Mouse (Mus musculus): ENCODE results near the gene Dis3l2.
A peak's percentile ranks its signal among the peaks of the same experiment; 100 is the strongest.

The Dis3l2 gene

DNA sequence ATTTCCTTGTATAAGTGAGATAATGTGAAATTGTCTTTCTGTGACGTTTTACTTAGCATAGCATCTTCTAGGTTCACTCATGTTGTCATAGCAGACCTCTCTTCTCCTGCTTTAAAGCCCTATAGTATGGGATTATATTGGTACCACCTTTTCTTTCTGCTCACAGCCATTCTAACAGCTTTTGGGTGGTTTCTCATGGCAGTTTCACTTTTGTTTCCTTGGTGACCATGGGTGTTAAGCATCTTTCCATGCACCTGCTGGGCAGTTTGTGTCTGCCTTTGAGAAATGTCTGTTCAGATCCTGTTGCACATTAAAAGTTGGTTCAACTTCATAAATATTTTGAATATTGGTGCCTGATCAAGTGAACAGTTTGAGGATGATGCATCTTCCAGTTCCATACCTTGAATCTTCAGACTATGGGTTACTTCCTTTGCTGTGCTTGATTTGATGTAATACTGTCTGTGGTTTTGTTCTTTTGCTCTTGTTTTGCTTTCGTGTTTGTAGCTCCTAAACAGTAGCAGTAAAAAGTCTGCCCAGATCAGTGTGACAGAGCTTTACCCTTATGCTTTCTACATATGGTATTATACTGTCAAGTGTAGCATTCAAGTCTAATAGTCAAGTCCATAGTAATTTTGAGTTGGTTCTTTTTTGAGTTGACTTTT, 29.7 kb downstream of the Dis3l2 start:
- DNase-seq = no peak

DNA sequence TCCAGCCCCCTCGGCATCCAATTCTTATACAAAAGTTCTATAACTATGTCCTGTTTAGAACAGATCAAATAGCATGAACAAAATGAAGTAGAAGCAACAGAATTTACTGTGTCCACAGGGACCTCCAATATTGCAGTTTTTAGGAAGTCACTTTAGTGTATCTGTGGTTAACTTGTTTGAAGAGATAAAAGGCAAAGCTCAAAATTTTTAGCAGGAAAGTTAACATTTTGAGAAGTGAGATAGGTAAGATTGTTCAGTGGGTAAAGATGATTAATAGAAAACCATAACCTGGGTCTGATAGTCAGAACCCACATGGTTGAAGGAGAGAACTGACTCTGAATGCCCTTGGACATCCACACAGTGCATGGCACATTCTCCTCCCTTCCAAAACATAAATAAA, 32.8 kb downstream of the Dis3l2 start:
- no peak for DNase-seq

DNA sequence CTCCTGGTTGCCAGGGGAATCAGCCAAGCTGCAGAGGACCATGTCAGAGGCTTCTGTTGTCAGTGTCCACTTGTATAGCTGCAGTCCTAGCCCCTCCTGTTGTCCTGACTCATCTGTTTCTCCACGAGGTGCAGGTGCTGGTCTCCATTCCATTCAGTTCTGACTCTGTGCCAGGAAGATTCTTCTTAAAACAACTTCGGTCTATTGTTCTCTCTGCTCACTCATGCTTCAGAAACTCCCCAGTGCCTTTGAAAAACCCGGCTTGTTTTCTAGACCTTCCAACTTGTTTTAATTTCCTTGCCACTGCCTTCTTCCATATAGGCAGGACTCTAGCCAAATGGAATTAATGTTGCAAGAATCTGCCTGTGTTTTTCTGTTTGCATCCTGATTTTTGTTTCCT, 39.3 kb downstream of the Dis3l2 start:
- no peak for DNase-seq

DNA sequence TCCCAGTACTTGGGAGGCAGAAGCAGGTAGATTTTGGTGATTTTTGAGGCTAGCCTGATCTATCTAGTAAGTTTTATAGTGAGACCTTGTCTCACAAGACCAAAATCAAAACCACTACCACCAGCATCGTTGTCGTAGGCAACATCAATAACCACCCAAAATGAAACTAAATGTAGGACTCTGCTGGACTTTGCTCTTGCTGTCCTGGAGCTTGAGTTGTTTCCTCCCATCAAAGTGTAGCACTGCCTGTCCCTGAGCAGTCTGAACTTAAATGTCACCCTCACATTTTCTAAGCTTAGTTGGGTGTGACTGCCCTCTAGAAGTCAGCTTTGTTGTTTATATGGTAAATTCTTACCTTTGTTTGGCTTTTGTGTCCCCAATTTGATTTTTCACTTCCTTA, 43.4 kb downstream of the Dis3l2 start:
- DNase-seq = no peak

DNA sequence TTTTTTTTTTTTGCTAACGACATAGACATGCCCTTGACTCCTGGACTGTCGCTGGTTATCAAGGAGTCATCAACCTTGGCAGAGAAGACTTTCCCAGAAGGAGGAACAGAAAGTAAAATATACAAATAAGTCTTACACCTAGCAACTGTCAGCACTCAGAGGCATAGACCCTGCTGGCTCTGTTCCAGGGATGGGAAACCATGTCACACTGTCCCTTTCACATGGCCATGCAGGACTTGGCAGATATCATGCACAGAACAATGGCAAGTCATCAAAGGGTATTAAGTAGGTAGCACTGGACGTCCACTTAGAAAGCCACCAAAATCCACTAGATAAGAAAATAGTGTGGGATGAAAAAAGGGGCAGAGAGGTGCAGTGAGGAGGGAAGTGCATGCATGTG, 46.5 kb downstream of the Dis3l2 start:
- no peak for DNase-seq

DNA sequence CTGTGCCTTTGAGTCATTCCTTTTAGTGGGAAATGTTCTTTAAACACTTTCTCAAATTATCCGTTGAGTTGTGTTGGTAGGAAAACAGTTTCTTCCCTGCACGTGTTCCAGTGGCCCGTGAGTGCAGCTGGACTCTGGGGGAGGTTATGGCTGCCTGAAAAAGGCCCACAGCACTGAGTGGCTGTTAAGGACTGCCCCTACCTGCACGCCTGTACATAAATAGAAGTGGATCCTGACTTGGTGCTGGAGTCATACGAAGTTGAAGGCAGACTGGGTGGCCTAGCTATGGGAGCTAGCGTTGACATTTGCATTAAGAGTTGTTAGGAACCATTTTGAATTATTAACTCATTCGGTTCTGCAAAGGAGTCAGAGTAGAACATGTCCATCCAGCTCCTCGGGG, 49.8 kb downstream of the Dis3l2 start:
- no peak for DNase-seq

DNA sequence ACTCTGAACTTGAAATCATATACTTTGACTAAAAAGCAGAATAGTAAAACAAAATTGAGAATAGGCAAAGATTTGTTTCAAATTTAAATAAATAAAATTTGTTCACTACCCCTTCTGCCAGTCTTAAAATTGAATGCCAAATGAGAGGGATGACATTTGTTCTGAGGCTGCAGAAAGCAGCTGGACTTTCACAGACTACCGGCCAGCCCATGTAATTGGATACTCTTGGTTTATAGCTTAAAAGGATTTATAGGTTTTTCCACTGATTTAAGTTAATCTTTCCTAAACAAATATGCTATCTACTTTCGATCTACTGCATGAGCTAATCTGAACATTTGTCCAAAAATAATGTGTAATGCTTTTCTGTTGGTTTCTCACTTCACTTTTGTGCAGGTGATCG, 50.7 kb downstream of the Dis3l2 start:
- no peak for DNase-seq

DNA sequence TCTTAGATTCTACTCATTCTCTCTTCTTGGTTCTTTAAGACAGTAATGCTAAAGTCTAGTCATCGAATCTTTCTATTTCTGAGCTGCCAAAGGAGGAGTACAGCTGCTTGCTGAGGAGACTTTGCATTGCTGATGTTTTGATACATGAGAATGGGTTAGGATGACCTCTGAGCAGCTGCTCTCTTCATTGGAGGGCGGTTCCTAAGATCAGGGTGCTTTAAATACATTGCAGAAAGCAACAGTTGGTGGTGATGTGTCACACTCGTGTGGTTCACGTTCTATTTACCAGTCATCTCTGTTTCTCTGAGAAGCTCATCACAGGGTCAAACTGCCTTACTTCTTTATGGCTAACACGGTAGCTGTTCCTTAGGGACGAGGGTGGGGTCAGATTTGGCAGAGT, 54.5 kb downstream of the Dis3l2 start:
- DNase-seq = no peak

DNA sequence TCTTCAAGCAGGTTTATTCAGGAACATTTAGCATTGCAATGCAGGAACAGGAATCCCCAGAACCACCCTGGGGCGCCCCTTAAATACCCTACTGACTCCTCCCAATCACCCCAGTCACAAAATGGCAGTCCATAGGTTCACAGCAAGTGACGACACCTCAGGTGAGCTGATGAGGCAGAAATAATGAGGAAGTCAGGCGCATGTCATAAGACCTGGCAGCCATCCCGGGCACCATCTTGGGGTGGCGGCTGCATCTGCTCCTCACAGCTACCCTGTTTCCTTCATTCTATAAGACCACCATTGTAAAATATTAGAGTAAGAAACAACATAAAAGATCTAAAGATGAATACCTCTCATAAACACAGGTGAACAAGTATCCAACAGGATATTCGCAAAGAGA, 58.6 kb downstream of the Dis3l2 start:
- DNase-seq = no peak

DNA sequence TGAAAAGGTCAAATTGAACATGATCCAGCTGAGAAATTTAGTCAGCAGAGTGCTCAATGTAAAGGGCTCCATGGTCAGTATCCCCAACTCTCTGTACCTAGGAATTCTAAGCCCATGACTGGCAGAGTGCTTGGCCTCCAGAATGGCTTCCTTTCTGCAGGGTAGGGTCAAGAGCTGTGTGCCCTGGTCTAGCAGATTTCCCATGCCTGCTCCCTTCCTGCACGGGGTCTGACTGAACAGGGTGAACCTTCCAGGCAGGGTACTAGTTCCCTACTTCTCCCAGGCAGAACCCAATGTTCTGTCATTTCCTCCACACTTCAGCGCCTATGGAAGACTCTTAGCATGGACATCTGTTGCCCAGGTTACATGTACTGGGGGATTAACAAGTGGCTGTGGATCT, 97.6 kb downstream of the Dis3l2 start:
- no peak for DNase-seq

DNA sequence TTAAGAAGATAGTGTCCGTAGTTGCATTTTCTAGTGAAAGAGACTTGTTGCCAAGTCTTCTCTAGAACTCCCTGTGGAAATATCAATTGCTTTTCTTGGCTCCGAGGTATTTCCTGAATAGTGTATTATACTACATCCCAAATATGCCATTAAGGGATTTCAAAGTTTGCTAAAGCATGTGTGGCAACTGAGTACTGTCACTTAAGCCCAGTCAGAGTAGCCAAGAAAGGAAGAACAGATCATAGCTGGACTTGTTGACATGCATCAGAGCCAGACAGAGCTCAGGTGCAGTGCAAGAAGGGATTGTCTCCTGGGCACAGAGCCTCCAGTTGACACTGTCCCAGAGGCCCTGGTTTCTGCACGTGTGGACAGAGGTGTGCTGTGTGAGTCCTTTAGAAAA, 108.1 kb downstream of the Dis3l2 start:
- DNase-seq = no peak

DNA sequence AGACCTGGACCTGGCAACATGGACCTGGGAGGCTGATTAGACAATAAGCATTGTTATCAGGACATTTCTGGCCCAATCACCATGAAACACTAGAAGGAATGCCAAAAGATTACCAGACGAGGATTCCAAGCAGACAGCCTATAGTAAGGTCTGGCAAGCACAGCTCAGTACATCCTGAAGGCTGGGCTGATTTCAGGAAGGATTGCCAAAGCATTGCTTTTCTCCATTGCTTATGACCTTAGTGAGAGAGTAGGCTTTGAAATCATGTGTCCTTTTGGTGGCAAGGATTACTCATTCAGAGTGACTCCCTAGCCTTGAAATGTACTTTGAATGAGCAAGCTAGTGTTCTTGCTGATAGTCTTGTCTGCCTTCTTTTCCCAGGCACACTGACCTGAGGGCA, 118.7 kb downstream of the Dis3l2 start:
- DNase-seq = no peak

DNA sequence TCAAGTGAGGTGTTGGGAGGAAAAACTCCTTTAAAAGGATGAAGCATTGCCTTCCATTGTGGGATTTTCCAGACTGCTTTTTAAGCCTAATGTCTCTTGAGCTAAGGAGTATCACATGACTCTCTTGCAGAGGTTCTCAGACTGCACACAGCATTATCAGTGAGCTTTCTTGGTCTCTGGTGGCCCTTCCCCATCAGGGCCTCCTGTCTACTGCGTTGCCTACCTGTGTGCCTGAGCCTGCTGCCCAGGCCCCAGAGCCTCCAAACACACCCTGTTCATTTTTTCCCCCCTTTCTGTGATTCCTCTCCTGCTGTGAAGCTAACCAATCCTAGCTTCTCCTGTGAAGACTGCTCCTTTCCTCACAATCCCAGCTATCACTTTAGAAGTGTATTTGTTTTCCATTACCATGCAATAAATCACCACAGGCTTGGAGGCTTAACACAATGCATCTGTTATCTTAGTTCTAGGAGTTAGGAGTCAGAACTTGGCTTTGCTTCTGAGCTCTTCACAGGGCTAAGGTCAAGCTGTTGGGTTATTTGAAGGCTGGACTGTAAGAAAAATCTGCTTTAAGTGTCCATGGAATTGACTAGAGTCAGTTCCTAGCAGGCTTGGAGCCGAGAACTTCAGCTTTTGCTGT, 130.9 kb downstream of the Dis3l2 start:
- DNase-seq = peak in 1 of 2 experiments; percentile 6

DNA sequence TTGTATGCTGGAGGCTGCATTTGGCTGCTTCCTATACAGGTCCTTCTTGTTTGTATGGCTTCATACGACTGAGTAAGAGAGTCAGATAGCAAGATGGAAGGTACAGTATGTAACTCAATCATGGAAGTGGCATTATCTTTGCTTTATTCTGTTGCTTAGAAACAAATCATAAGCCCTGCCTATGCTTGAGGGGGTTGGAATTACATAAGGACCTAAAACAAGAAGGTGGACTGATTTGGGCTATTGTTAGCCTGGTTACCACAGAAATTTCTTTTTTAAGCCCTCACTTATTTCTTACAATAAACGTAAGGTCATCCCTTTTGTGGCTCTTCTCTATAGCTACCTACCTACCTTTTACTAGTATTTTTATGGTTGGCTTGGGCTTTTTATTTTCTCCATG, 131.4 kb downstream of the Dis3l2 start:
- no peak for DNase-seq

DNA sequence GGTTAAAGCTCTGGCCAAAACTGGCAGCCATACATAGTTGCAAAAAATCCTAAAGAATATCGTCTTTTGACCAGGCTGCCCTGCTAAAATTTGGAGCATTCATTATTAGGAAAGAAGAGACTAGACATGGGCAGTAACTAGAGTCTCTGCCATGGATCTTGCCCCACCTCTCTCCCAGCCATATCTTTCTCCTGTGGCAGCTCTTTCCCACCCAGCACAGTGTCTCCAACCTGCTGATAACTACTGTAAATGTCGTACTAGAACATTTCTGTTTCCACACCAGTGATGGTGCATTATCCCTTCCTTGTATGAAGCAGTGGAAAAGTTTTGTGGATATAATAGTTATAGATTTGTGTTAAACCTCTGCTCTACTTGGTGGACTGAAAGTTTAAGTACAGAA, 147.1 kb downstream of the Dis3l2 start:
- DNase-seq = no peak

DNA sequence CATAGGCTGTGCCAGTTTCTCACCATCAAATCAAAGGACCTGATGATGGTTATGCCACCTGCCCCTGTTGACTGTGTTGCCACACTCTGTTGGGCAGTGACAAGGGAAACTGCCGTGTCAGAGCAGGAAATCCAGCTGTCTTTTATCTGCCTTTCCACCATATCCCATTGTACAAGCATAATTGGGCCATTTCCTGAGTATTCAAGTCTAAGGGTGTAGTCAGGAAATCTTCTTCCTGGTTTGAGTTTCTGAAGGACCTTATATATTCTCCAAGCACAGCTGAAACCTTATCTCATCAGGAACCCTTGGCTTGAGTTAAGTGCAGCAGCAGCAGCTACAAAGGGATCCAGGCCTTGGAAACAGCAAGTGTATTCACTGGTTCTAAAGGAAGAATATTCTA, 155.3 kb downstream of the Dis3l2 start:
- DNase-seq = peak in 1 of 2 experiments; percentile 9

DNA sequence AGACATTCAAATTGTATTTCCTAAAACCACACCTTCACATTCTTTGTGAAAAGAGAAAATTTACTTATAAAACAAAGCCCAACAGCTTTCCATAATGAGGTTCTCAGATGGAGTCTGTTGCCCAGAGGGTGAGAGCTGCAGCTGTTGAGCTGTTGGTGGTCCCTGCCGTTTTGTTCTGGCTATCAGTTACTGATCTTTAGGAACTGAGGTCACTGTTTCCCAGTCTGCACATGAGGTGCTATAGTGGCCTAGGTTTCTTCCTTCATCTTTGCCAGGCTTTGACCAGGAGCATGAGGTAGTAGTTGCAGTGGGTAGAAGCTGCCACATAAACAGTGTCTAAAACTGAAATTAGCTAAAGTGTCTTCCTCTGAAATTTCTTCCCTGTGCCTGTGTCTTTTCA, 155.8 kb downstream of the Dis3l2 start:
- no peak for DNase-seq

DNA sequence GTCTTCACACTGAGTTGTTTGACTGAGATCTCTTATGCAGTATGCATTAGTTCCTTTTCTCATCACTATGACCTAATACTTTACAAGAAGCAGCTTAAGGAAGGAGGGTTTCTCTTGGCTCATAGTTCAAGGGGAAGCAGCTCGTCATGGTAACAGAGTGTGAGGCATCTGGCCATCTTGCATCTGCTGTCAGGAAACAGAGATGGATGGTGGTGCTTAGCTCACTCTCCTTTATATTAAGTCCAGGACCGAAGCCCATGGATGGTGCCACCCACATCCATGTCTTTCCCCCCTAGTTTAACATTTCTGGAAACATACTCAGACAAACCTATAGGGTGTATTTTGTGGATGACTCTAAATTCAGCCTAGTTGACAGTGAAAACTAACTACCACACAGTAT, 170.1 kb downstream of the Dis3l2 start:
- no peak for DNase-seq

DNA sequence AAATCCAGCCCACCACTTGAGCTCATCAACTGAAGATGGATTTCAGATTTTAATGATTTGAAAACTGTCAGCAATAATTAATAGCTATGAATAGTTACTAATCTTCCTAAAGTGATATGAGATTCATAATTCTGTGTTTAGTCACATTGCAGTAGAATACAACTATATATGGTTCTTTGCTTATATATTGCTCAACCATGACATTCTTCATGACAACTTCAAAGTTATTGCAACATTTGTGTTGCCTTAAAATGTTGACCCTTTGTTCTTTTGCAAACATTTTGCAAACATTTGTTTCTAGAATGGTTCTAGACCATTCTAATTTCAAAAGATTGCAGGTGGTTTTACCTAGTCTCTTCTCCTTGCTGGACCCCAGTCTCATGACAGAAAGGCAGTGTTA, 175.1 kb downstream of the Dis3l2 start:
- no peak for DNase-seq

DNA sequence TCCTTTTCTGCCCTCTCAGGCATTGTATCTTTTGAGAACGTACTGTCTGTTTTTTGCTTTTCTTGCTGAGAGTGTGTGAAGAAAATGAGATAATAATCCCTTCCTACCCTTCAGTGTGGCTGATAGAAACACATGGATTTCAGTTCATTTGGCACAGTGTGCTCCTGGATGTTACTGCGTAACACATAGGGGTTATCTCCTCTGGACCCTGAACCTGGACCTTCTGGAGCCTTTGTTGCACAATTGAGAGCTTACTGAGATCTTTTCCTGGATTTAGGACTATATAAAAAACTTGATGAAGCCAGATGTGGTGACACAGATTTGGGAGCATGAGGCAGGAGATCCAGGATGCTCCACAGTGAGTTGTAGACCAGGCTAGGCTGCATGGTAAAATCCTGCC, 175.9 kb downstream of the Dis3l2 start:
- DNase-seq = no peak

DNA sequence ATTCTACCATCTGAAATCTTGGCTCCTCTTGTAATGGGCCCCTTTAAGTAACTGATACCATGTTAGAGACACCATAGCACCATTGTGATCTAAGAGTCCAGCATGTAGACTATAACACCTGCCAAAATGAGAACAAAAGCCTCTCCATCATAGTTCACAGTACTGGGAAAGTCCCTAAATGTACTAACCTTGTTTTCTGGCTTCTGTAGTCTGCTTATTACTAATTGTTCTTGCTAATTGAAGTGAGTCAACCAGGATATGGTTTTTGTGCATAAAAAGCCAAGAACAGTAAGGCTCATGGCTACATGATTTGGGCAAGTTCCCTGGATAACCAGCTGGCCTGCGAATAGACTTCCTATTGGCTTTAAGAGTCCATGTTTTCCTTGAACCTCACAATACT, 183.5 kb downstream of the Dis3l2 start:
- no peak for DNase-seq

DNA sequence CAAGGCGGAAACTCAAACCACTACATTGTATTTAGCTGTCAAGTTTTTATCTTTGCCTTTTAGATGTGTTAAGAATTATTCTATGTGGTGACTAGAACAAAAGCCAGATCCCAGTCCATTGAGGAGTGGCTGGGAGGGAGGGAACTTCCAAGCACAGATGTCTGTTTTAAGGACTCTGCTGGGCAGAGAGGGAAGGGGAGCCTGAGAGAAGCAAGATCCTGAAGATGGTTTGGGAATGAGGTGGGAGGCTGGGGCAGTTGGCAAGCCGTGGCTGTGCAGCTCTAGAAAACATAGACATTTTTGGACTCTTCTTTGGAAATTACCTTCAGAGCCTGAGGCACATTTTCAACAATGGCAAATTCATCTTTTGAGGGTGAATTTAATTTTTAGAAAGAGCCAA, 208.9 kb downstream of the Dis3l2 start:
- no peak for DNase-seq

DNA sequence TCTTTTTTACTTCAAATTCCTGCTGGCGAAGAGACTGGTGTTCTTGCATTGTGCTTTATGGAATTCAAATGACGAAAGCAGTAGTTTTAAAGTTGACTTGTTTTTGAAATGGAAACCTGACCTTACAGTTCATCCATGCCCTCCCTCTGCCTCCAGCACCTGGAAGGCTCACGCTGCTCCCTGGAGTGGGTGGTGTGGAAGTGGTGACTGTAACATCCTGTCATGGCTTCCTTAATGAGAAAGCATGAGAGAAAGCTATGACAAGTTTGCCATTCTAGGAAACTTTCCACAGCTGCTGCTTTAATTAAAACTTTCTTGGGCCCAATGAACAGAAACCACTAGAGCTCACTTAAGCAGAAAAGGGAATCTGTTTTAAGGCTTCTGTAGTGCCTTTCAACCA, 210.3 kb downstream of the Dis3l2 start:
- no peak for DNase-seq

DNA sequence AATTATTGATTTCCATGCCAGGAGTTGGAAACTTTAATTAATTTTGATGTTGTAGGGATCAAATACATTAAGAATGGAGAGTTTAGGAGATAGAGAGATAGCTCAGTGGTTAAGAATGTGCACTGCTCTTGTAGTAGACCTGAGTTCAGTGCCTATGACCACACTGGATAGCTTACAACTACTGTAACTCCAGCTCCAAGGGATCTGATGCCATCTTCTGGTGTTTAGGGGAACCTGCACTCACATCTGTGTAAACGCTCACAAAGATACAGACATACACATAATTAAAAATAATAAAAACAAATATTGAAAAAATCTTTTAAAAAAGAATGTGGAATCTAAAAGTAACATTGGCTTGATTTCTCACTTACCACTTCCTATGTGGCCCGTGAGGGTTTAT, 211.1 kb downstream of the Dis3l2 start:
- no peak for DNase-seq

DNA sequence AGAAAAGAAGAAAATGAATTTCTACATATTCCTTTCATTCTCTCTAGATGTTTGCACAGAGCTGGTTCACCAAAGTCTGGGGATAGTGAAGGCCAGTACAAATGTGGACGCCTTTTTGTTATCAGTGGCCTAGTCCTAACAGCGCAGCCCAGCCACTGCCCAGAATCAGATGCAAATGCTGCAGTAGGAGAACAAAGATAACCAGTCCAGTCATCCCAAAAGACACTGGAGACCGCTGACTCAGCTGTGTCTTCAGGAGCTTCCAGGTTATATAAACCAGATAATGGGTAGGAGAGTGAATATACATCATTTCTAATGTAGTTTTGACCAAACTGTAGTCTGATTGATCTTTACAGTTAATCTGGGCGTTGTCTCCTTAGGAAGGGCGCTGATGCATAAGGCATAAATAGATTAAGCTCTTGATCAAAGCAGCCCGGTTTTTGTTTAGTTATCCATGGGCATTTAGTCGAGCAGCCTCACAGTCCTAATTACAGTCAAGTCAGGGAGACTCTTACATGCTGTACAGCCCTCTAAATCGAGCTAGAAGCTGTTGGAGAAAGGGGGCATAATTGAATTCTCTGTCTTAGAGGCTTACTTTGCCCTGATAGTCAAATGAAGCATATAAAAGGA, 212.9 kb downstream of the Dis3l2 start:
- no peak for DNase-seq

All from kidney, adult 8-10 months (tissue).